Mouse (Mus musculus): ENCODE measurements around the gene Ift80.
"Not testable (repeated sequence)": the region's sequence is repeated elsewhere in the genome, so short reads cannot be mapped to it uniquely, and the experiment has no call there.

Ift80 gene

GRCm38 (mm10) chr3:68934259-68934658 is 70.1 kb downstream of the Ift80 start:
- no peak for DNase-seq

GRCm38 (mm10) chr3:68928619-68929018 is 75.8 kb downstream of the Ift80 start:
- no peak for DNase-seq

- no peak for DNase-seq
These were observed 96.9 kb downstream of the Ift80 start for GRCm38 (mm10) chr3:68907509-68907908.

GRCm38 (mm10) chr3:68904902-68905778 is 99.2 kb downstream of the Ift80 start:
- DNase-seq = no peak

GRCm38 (mm10) chr3:68902636-68903035 is 101.7 kb downstream of the Ift80 start:
- DNase-seq = not testable (repeated sequence)

GRCm38 (mm10) chr3:68897154-68897553 is 107.2 kb downstream of the Ift80 start:
- no peak for DNase-seq

GRCm38 (mm10) chr3:68895426-68895825 is 108.9 kb downstream of the Ift80 start:
- DNase-seq = no peak

- DNase-seq = no peak
These were observed 117.5 kb downstream of the Ift80 start for GRCm38 (mm10) chr3:68886845-68887244.

GRCm38 (mm10) chr3:68874079-68874478 is 130.3 kb downstream of the Ift80 start:
- DNase-seq = no peak

- no peak for DNase-seq
These were observed 133.8 kb downstream of the Ift80 start for GRCm38 (mm10) chr3:68870568-68870950.

GRCm38 (mm10) chr3:68869691-68870567 is 134.4 kb downstream of the Ift80 start:
- peak; percentile 5 to 15 for DNase-seq

GRCm38 (mm10) chr3:68869211-68869690 is 135.1 kb downstream of the Ift80 start, which contains the start of gene 1110032F04Rik:
Gene 1110032F04Rik, plus strand, starts transcription at chr3:68869586.
- peak; percentile 12 to 19 for DNase-seq

- no peak for DNase-seq
These were observed 152.0 kb downstream of the Ift80 start for GRCm38 (mm10) chr3:68852414-68852813.

- DNase-seq = no peak
These were observed 156.0 kb downstream of the Ift80 start for GRCm38 (mm10) chr3:68848323-68848722.

- no peak for DNase-seq
These were observed 160.3 kb downstream of the Ift80 start for GRCm38 (mm10) chr3:68844025-68844424.

All from thymus, adult 18-20 months (tissue).